Mouse (Mus musculus) embryonic fibroblast, embryonic 13.5 days (primary cell): ENCODE measurements around the gene Clec2e. TPM values are rescaled to one million over a fixed set of nuclear protein-coding genes. Genes with fewer than 3 reads are reported as not detected.
"Not testable (repeated sequence)": the region's sequence is repeated elsewhere in the genome, so short reads cannot be mapped to it uniquely, and the experiment has no call there.

Experiments used
- H3K27ac ChIP-seq: 2 replicates; pipeline ENCODE4 v1.5.1; 2012; ENCODE audit warnings: low read length, control low read depth, inconsistent platforms; ENCODE audit not compliant: insufficient read depth
- H3K4me1 ChIP-seq: 2 replicates; pipeline ENCODE4 v1.6.1; 2011; ENCODE audit warnings: low read length; ENCODE audit not compliant: control insufficient read depth, insufficient read depth
- H3K4me3 ChIP-seq: 2 replicates; pipeline ENCODE4 v1.5.1; 2011; ENCODE audit warnings: mild to moderate bottlenecking, control low read depth, low read length; ENCODE audit not compliant: insufficient read depth
- CTCF ChIP-seq: IDR thresholded peaks from 2 replicates; pipeline ENCODE4 v1.5.1; 2011; ENCODE audit warnings: mild to moderate bottlenecking, control low read depth, low read length, moderate library complexity, borderline replicate concordance; ENCODE audit not compliant: insufficient read depth
- POLR2A ChIP-seq: IDR thresholded peaks from 2 replicates; pipeline ENCODE4 v1.6.1; 2011; ENCODE audit warnings: low read depth, mild to moderate bottlenecking, control low read depth, low read length, moderate library complexity
- polyA plus RNA-seq: library from polyadenylated mRNA; stranded (reverse); fragments of >200 nt; gene quantifications from 2 replicates; pipeline ENCODE4 v1.2.4, GENCODE M21; 2011; ENCODE audit warnings: low read depth; ENCODE audit not compliant: missing spikeins, insufficient read length

The Clec2e gene
- polyA plus RNA-seq: not detected in 2 replicates

DNA sequence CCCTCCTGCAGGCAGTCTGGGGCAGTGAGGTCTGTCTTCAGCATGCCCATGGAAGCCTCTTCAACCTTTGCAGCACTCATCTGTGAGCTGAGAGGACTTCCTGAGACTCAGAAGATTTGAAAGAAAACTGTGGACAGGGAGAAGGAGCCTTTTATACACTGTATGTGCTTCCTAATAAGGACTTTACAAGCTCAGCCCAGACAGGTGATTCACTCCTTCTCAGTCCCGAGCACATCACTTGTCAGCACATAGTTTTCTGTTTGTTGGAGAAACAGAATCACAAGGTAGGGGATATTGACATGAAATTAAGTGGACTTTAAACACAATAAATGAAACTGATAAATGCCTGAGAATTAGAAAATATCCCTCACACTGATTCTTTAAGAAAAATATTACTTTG is at the start of gene Clec2e:
Gene Clec2e, minus strand, starts transcription at position 120 of the 400 bp plus-strand sequence.
- H3K4me3 ChIP-seq, H3K4me1 ChIP-seq, H3K27ac ChIP-seq: not testable (repeated sequence)

DNA sequence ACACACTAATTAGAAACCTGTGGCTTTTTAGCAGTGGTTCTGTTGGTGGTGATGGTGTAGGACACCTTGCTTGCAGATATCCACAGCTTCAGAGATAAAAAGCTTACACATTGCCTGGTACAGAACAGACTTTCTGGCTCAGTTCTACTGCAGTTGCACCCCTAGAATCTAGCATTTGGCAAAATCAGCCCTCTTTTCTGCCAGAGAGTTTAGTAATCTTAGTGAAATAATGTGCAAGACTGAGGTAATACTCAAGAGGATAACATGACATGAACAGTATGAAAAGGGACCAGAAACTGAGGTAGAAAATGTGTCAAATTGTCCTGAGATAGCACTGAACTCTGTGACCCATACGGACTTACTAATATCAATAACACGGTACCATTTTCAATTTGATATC is 46.1 kb upstream of the Clec2e start:
- Histone ChIP-seq H3K27ac (no peak overlapping the region), H3K4me1 (no peaks in the 10 kb centered on the region), H3K4me3 (no peak overlapping the region)
- TF ChIP-seq POLR2A: no peak
- no peak for TF ChIP-seq CTCF

DNA sequence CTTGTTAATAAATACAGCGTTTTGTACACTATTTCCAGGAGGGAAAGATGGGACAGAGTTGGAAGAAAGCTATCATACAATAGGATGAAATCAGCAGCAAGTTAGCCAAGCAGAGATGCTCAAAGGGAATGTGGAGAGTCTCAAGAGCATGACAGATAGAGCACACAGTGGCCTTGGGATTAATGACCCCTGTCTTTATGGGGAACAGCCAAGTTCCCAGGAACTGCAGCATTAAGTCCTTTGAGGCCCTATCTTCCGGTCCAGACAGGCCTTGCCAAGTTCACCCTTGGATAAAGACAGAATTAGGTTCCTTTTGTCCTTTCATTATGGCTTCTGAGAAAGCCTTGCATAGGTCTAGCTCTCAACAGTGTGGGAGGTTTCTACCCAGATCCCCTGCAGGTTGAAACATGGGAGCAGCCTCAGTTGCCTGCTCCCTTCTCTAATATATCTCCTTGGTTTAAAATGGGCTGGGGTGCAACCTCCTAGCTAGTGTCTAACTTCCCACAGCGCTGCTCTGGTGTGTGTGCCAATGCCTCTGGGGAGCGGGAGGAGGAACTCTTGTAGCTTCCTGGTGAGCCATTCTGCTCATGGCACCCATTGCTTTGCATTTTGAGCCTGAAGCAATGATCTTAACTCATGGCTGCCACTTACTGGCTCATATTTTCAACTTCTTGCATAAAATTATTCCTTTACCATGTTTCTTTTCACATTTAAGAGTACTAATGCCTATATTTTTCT is 32.1 kb upstream of the Clec2e start:
- no peak overlapping the region for H3K27ac ChIP-seq
- no peak overlapping the region for H3K4me3 ChIP-seq
- no peaks in the 10 kb centered on the region for H3K4me1 ChIP-seq
- TF ChIP-seq CTCF (no peak), POLR2A (no peak)

DNA sequence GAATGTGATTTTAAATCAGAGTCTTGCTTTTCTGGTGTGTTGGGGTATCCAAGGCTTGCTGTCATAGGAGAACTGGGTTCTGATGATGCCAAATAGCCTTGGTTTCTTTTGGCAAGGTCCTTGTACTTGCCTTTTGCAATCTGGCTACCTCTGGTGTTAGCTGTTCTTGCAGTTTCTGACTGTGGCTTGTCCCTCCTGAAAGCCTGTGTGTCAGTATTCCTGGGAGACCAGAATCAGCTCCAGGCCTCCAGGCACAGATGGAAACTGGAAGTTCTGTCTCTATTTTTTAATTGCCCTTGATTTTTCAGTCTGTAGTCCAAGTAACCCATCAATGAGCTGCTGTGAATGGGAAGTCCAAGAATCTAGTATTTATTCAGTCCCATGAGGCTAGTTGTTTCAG is 26.1 kb upstream of the Clec2e start:
- Histone ChIP-seq H3K4me1 (no peaks in the 10 kb centered on the region), H3K27ac (no peak overlapping the region), H3K4me3 (no peak overlapping the region)
- TF ChIP-seq POLR2A: no peak
- no peak for TF ChIP-seq CTCF

DNA sequence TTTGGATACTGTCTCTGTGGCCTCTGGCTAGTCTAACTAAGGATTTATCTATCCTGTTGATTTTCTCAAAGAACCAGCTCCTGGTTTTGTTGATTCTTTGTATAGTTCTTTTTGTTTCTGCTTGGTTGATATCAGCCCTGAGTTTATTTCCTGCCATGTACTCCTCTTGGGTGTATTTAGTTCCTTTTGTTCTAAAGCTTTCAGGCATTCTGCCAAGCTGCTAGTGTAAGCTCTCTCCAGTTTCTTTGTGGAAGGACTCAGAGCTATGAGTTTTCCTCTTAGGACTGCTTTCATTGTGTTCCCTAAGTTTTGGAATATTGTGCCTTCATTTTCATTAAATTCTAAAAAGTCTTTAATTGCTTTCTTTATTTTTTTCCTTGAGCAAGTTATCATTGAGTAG is 23.8 kb upstream of the Clec2e start:
- not testable (repeated sequence) for H3K27ac ChIP-seq, H3K4me1 ChIP-seq

DNA sequence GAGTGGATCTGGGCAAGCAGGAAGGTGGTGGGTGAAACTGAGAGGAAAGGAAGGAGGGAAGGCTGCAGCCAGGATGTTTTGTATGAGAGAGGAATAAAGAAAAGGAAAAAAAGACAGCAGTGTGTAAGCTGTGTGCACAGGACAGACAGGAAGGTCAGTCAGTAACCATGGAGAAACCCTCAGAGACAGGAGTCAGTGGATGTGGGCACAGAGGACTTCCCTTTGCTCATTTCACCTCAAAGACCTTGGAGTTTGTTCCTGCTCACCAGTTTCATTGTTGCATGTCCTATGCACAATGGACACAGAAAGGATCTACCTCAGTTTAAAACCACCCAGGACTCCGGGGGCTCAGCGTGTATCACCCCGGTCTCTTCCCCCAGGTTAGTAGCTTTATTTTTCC is 15.5 kb upstream of the Clec2e start:
- H3K4me3 ChIP-seq: no peak overlapping the region
- no peak overlapping the region for H3K27ac ChIP-seq
- no peak for TF ChIP-seq POLR2A
- no peak for TF ChIP-seq CTCF
- no peaks in the 10 kb centered on the region for H3K4me1 ChIP-seq

More for the DNA sequence above, 23.8 kb upstream of the Clec2e start:
- H3K4me3 ChIP-seq: not testable (repeated sequence)

DNA sequence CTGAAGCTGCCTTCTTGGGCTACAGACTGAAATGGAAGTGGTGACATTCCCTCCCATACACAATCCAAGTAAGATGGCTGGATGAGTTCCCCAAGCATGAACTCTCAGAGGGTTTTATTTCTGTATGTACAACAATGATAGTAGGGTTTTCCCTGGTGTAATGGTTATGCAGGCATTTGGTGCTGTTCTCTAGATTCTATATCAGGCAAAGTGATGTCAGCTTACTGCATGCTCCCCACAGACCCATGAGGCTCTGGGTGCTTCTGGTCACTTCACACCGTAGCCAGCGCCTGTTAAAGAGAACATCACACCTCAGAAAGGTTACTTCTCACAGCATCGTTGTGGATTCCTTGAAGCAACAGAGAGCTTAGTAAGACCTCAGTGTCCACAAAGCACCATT is 13.5 kb upstream of the Clec2e start:
- not testable (repeated sequence) for H3K4me1 ChIP-seq, H3K27ac ChIP-seq, H3K4me3 ChIP-seq

DNA sequence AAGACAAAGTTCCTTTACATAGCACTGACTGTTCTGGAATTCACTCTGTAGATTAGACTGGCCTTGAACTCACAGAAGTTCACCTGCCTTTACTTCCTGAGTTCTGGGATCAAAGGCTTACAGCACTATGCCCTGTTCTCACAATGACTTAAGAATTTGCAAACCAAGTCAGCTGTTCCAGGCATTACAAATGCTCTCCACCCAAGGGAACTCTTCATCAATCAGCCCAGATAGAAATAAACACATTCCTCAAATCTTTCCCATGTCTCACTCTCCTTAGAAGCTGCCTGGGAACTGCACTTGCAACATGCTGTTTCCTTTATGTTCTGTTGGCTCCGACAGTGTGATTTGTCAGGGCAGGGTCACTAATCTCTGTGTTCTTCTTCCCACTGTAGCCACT is 13.1 kb upstream of the Clec2e start:
- TF ChIP-seq CTCF (no peak), POLR2A (no peak)
- Histone ChIP-seq H3K27ac (no peak overlapping the region), H3K4me3 (no peak overlapping the region), H3K4me1 (no peaks in the 10 kb centered on the region)

DNA sequence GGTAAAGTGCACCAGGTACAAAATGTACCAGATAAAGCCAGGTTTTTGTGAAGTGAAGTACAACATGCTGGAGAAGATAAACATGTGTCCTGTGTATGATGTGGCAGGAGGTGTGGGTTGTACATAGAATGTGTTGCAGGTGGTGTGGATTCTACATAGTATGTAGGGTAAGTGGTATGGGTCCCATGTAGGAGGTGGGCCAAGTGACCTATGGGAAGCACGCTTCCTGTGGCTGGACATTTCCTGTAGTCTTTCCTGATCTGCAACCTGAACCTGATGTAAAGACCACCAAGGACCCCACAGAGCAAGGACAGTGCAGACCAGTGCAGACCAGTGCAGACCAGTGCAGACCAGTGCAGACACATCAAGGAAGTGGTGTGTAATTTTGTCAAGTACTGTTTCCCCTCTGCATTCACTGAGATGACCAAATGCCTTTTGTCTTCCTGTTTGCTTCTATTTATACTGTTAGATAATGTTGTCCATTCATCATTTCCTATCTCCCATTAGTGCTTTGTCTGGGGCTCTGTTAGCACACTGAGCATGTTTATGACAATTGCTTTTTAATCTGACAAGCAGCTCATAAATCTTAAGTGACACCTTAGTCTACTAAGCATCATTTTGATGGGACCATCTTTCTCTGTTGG is 12.4 kb upstream of the Clec2e start:
- no peak for TF ChIP-seq CTCF
- TF ChIP-seq POLR2A: no peak
- H3K4me3 ChIP-seq: no peak overlapping the region
- no peaks in the 10 kb centered on the region for H3K4me1 ChIP-seq
- H3K27ac ChIP-seq: no peak overlapping the region

DNA sequence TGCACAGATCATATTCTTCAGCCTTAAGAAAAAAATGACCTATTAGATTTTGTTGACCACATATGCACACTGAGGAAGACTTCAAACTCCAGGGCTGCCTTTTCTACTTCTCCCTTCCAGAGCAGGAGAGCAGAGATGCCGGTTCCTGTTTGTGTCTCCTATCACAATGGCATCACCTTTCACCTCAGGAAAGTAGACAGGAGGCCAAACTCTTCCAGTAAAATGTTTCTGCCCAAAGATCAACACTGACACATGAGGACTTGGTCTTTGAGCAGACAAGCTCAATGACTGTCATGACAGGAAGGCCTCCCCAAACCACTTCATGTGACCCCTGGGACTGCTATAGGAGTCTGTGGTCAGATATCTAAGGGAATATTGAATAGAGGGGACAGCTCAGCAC is 11.8 kb upstream of the Clec2e start:
- Histone ChIP-seq H3K27ac (no peak overlapping the region), H3K4me1 (no peaks in the 10 kb centered on the region), H3K4me3 (no peak overlapping the region)
- TF ChIP-seq CTCF (no peak), POLR2A (no peak)

DNA sequence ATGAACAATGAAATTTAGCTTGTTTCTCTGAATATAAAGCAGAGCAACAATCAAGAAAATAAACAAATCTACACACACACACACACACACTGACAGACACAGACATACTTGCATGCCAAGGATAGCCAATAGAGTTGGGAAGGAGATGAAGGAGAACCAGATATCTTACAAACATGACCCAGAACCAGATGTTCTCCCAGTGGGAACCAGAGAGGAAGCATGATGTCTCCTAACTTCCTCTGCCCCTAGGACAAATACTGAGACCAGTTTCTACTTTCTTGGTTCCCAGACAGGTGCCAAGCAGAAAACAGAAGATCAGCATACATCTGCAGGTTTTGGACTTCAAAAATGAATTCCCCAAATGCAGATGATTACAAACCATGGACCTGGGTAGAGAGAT is 7.2 kb upstream of the Clec2e start:
- no peak for TF ChIP-seq POLR2A
- TF ChIP-seq CTCF: no peak
- no peaks in the 10 kb centered on the region for H3K4me1 ChIP-seq
- H3K4me3 ChIP-seq: no peak overlapping the region
- no peak overlapping the region for H3K27ac ChIP-seq
